Mouse (Mus musculus) testis, postnatal 10 days (tissue): ENCODE results near the gene Cd164.
A peak's percentile ranks its signal among the peaks of the same experiment; 100 is the strongest.

Source experiments
- DNase-seq: peaks from one replicate; pipeline ENCODE4 v3.0.0; 2021; ENCODE audit warnings: low spot score

Gene Cd164

GRCm38 (mm10) chr10:41546396-41547165 lies 27.4 kb downstream of the Cd164 start:
- DNase-seq: peak; percentile 46

GRCm38 (mm10) chr10:41550711-41551110 lies 31.5 kb downstream of the Cd164 start:
- peak; percentile 39 for DNase-seq

DNA sequence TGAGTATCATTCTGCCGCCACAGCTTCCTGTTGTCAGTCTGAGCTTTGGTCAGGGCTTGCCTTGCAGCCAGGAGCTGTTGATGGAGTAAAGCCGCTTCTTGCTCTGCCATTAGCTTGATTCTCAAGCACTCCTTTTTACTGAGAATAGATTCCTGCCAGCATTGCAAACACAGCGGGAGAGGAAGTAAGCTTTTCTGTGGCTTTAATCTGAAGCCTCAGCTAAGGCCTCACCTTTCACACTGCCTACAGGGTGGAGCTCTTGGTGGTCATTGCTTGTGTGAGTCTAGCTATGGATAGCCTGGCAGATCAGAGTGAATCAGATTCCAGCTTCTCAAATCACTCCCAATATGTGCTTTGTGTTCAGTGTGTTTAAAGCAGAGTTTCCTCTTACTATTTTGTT lies 33.1 kb downstream of the Cd164 start:
- peak; percentile 31 for DNase-seq

GRCm38 (mm10) chr10:41552847-41553589 lies 33.8 kb downstream of the Cd164 start:
- peak; percentile 44 for DNase-seq

DNA sequence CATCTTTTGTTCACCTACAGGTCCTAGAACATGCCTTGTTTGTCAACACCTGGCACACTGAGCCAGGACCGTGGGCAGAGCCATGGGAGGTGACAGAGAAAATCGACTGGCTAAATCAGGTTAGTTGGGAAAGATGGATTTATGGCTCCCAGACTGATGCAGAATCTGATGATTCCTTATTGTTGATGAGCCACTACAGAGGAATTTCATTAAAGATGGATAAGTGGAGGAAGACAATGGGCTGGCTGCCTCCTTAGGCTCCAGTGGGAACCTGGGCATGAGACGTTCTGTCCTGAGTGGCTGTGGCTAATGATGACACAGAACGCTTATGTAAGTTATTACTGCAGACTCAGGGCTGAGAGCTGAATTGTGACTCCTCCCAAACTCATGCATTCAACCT lies 34.5 kb downstream of the Cd164 start:
- no peak for DNase-seq

- DNase-seq: no peak
Measured at GRCm38 (mm10) chr10:41555081-41555480, 35.9 kb downstream of the Cd164 start.

GRCm38 (mm10) chr10:41558401-41558800 lies 39.2 kb downstream of the Cd164 start:
- DNase-seq: no peak

DNA sequence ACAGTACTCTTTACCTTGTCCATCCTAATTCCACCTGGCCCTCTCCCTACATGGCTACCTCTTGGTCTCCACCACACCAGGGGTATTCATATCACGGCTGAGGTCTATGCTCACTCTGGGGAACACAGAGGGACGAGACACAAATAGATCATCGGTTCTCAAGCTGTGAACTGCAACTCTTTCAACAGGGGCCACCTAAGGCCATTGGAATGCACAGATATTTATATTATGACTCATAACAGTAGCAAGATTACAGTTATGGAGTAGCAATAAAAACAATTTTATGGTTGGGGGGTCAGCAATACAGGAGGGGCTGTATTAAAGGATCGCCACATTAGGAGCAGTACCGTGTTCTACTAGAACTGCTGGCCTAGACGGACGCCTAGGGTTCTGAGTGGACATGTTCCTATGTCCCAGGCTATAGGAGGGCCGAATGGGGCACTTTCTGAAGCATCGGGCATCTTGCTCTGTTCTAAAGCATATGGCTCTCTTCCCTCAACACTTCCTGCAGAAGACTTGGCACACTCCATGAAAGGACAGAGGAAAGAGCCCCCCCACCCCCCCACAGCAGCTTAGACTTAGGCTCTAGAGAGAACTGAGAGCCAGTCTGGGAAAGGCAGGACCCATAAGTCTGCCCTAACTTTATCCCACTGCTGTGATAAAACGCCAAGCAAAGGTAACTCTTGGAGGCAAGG lies 42.6 kb downstream of the Cd164 start:
- no peak for DNase-seq

DNA sequence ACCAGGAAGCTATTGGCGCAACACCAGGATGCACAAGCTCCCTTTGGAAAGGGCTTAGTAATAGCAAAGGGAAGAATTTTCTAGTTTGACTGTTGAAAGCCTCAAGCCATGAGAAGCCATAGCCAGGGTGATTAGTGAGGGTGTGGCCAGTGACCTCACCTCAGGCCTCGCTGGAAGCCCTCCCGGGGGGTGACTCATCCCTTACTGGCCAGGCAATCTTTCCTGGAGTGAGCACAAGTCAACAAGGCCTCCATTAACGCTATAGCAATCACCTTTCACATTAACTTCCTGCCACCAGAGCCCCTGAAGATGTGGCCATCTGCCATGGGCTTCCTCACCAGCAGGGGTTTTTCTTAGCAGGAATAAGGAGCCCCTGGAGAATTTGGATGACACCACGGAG lies 45.9 kb downstream of the Cd164 start:
- DNase-seq: no peak

DNA sequence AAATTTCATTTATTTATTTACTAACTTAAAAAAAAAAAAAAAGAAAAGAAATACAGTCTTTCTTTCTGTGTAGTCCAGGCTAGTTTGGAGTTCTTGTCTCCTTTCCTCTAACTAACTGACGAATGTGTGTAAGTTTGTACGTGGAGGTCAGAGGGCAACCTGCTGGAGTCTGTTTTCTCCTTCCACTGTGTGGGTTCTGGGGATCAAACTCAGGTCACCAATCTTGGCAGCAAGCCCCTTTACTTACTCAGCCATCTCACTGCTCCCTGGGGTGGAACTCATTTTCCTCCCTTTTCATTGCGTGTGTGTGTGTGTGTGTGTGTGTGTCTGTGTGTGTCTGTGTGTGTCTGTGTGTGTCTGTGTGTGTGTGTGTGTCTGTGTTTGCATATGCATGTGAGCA lies 49.1 kb downstream of the Cd164 start:
- no peak for DNase-seq

GRCm38 (mm10) chr10:41571065-41571464 lies 51.9 kb downstream of the Cd164 start:
- no peak for DNase-seq

DNA sequence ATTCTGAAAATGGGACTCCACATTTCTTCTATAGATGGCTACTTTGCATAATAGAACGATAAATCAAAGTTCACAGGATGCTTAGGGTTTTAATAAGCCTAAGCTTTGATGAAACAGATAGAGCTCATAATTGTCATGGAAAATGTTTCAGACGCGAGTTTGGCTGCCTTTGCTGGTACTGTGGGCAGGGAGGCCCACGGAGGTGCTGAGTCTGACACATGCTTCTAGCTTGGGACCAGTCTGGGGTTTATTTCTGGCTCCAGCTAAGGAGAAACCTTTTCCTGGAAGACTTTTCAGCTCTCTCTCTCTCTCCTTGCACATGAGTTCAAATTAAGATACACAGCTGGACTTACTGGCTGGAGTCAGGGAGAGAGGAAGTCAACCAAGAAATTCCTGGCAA lies 53.1 kb downstream of the Cd164 start:
- DNase-seq: no peak

DNA sequence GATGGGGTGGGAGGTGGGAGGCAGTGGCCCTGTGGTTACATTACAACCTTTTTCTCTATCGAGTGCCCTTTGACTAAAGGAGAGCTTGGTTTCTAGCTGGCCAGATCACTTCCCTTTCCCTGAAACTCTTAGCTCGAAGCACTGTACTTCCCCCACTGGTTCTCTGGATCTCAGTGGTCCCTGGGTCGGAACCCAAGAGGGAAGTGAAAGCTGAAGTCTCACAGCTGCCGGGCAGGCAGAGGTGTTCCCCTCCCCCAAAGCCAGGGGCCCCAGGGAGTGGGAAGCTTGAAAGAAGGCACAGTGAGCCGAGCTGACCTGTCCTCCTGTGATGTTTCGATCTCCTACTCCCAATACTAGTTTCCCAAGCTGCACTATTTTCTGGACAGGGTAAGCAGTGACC lies 54.0 kb downstream of the Cd164 start:
- DNase-seq: no peak

- DNase-seq: no peak
Measured at GRCm38 (mm10) chr10:41575451-41576327, 56.5 kb downstream of the Cd164 start.

GRCm38 (mm10) chr10:41576328-41576833 lies 57.2 kb downstream of the Cd164 start:
- no peak for DNase-seq

GRCm38 (mm10) chr10:41578541-41578940 lies 59.3 kb downstream of the Cd164 start:
- DNase-seq: no peak

GRCm38 (mm10) chr10:41580441-41580840 lies 61.2 kb downstream of the Cd164 start:
- no peak for DNase-seq
